Mouse (Mus musculus) cortical plate, adult 2 months (tissue): ENCODE data around the gene Traf3ip2. TPM values are rescaled to one million over a fixed set of nuclear protein-coding genes. Genes with fewer than 3 reads are reported as not detected.

Source experiments
- H3K27ac ChIP-seq: fragments of 200-500 bp; 2 replicates; pipeline ENCODE4 v1.5.1; 2012; ENCODE audit warnings: low read length, control low read depth, inconsistent platforms; ENCODE audit not compliant: insufficient read depth
- H3K4me1 ChIP-seq: fragments of 200-500 bp; 2 replicates; pipeline ENCODE4 v1.6.1; 2011; ENCODE audit warnings: low read length; ENCODE audit not compliant: control insufficient read depth, insufficient read depth
- H3K4me3 ChIP-seq: fragments of 200-500 bp; 2 replicates; pipeline ENCODE4 v1.5.1; 2011; ENCODE audit warnings: mild to moderate bottlenecking, low read length, control low read depth; ENCODE audit not compliant: insufficient read depth
- CTCF ChIP-seq: fragments of 200-500 bp; IDR thresholded peaks from 2 replicates; pipeline ENCODE4 v1.5.1; 2011; ENCODE audit warnings: mild to moderate bottlenecking, control low read depth, low read length; ENCODE audit not compliant: insufficient read depth; ENCODE audit errors: extremely low read depth
- POLR2A ChIP-seq: fragments of 200-500 bp; IDR thresholded peaks from 2 replicates; pipeline ENCODE4 v1.6.1; 2011; ENCODE audit warnings: mild to moderate bottlenecking, low read length, control low read depth; ENCODE audit not compliant: insufficient read depth; ENCODE audit errors: extremely low read depth
- polyA plus RNA-seq: library from polyadenylated mRNA; depleted of rRNA; stranded (reverse); fragments of >200 nt; gene quantifications from 2 replicates; pipeline ENCODE4 v1.2.3, GENCODE M21; 2012

Traf3ip2 gene
- polyA plus RNA-seq, 1 experiment: 1.3 TPM

- Histone ChIP-seq H3K4me1 (no peaks in the 10 kb centered on the region), H3K27ac (no peak overlapping the region), H3K4me3 (no peak overlapping the region)
- no peak for TF ChIP-seq CTCF
- TF ChIP-seq POLR2A: no peak
Measured at GRCm38 (mm10) chr10:39616230-39616590, 3.5 kb downstream of the Traf3ip2 start.

GRCm38 (mm10) chr10:39616626-39617025 lies 3.9 kb downstream of the Traf3ip2 start:
- TF ChIP-seq POLR2A: no peak
- TF ChIP-seq CTCF: no peak
- Histone ChIP-seq H3K27ac (no peak overlapping the region), H3K4me3 (no peak overlapping the region), H3K4me1 (no peaks in the 10 kb centered on the region)

GRCm38 (mm10) chr10:39618431-39618830 lies 5.7 kb downstream of the Traf3ip2 start:
- TF ChIP-seq POLR2A (no peak), CTCF (no peak)
- Histone ChIP-seq H3K4me1 (no peaks in the 10 kb centered on the region), H3K27ac (no peak overlapping the region), H3K4me3 (no peak overlapping the region)

- H3K4me3 ChIP-seq: no peak overlapping the region
- no peak overlapping the region for H3K27ac ChIP-seq
- no peaks in the 10 kb centered on the region for H3K4me1 ChIP-seq
- TF ChIP-seq POLR2A: no peak
- TF ChIP-seq CTCF: no peak
Measured at GRCm38 (mm10) chr10:39620626-39621025, 7.9 kb downstream of the Traf3ip2 start.

- H3K27ac ChIP-seq: no peak overlapping the region
- H3K4me3 ChIP-seq: no peak overlapping the region
- no peaks in the 10 kb centered on the region for H3K4me1 ChIP-seq
- TF ChIP-seq POLR2A (no peak), CTCF (no peak)
Measured at GRCm38 (mm10) chr10:39623806-39624205, 11.1 kb downstream of the Traf3ip2 start.

GRCm38 (mm10) chr10:39624837-39625625 lies 12.3 kb downstream of the Traf3ip2 start:
- no peak for TF ChIP-seq POLR2A
- no peak for TF ChIP-seq CTCF
- Histone ChIP-seq H3K4me3 (no peak overlapping the region), H3K27ac (no peak overlapping the region), H3K4me1 (peaks cover 3% of the 10 kb centered on the region)

- H3K4me3 ChIP-seq: no peak overlapping the region
- H3K4me1 ChIP-seq: peaks cover 3% of the 10 kb centered on the region
- TF ChIP-seq CTCF (no peak), POLR2A (no peak)
- no peak overlapping the region for H3K27ac ChIP-seq
Measured at GRCm38 (mm10) chr10:39625626-39626260, 13.0 kb downstream of the Traf3ip2 start.

GRCm38 (mm10) chr10:39626376-39626775 lies 13.6 kb downstream of the Traf3ip2 start:
- Histone ChIP-seq H3K27ac (no peak overlapping the region), H3K4me1 (peaks cover 7% of the 10 kb centered on the region), H3K4me3 (no peak overlapping the region)
- no peak for TF ChIP-seq POLR2A
- no peak for TF ChIP-seq CTCF

GRCm38 (mm10) chr10:39628799-39629517 lies 16.2 kb downstream of the Traf3ip2 start:
- Histone ChIP-seq H3K4me1 (peaks cover 7% of the 10 kb centered on the region), H3K4me3 (no peak overlapping the region), H3K27ac (no peak overlapping the region)
- TF ChIP-seq CTCF (no peak), POLR2A (no peak)
